ENCODE assay signal across 7 mouse cellular contexts in genomic region chr2:62664135-62664670, GRCm38 (mm10). TPM values are rescaled to one million over a fixed set of nuclear protein-coding genes. Genes with fewer than 3 reads are reported as not detected.
DNase-seq lines count a peak whose midpoint lies in the region; ATAC-seq lines count a peak whose summit lies in the region.

Gca (plus strand) TSS chr2:62664285.

- no peaks in the 10 kb centered on the region for H3K36me3 ChIP-seq in embryonic facial prominence, embryonic 12.5 days
- no peaks in the 10 kb centered on the region for H3K36me3 ChIP-seq in limb, embryonic 10.5 days
- no peaks in the 10 kb centered on the region for H3K36me3 ChIP-seq in midbrain, embryonic 12.5 days

- DNase-seq in adrenal gland, postnatal 14 days, result peak; percentile 91
- peak; percentile 98 for DNase-seq in heart, adult 11 months
- DNase-seq in kidney, adult 18-20 months, result peak; percentile 85
- DNase-seq in limb, embryonic 10.5 days (ENCODE audit: low spot score), result peak; percentile 84
- DNase-seq in spleen, adult 12 weeks (ENCODE audit: low spot score), result peak; percentile 61

- peaks cover 6% of the 10 kb centered on the region; the same call in 1 of the 2 replicates for H3K27me3 ChIP-seq in embryonic facial prominence, embryonic 12.5 days
- peaks cover 21% of the 10 kb centered on the region for H3K27me3 ChIP-seq in limb, embryonic 10.5 days (ENCODE audit: low read depth, poor library complexity, severe bottlenecking)
- H3K27me3 ChIP-seq in midbrain, embryonic 12.5 days, result no peaks in the 10 kb centered on the region

- peak within 1 kb of the TSS; percentile 97 for H3K4me2 ChIP-seq in embryonic facial prominence, embryonic 12.5 days (replicated peaks)
- H3K4me2 ChIP-seq in midbrain, embryonic 12.5 days (replicated peaks), result peak within 1 kb of the TSS; percentile 93

- H3K4me1 ChIP-seq in embryonic facial prominence, embryonic 12.5 days, result no peaks in the 10 kb centered on the region
- H3K4me1 ChIP-seq in limb, embryonic 10.5 days, result peaks cover 4% of the 10 kb centered on the region
- no peaks in the 10 kb centered on the region for H3K4me1 ChIP-seq in midbrain, embryonic 12.5 days

- no peaks in the 10 kb centered on the region for H3K9me3 ChIP-seq in embryonic facial prominence, embryonic 12.5 days
- H3K9me3 ChIP-seq in limb, embryonic 10.5 days (replicated peaks), result no peaks in the 10 kb centered on the region
- no peaks in the 10 kb centered on the region for H3K9me3 ChIP-seq in midbrain, embryonic 12.5 days

- under 1% methylated on average over 43 of the region's 43 CpGs for WGBS in embryonic facial prominence, embryonic 12.5 days
- WGBS in limb, embryonic 10.5 days, result under 1% methylated on average over 43 of the region's 43 CpGs
- WGBS in midbrain, embryonic 12.5 days, result under 1% methylated on average over 43 of the region's 43 CpGs

- peak within 1 kb of the TSS; percentile 51; the same call in 1 of the 2 replicates for H3K9ac ChIP-seq in embryonic facial prominence, embryonic 12.5 days
- H3K9ac ChIP-seq in midbrain, embryonic 12.5 days (replicated peaks), result peak within 1 kb of the TSS; percentile 55

- ATAC-seq in embryonic facial prominence, embryonic 12.5 days (ENCODE audit: insufficient number of reproducible peaks, insufficient read depth, low FRiP score, low TSS enrichment), result peak; percentile 95
- ATAC-seq in midbrain, embryonic 12.5 days (ENCODE audit: low FRiP score, low read depth), result peak; percentile 98

- peak within 1 kb of the TSS; percentile 57 for H3K4me3 ChIP-seq in embryonic facial prominence, embryonic 12.5 days
- peak within 1 kb of the TSS; percentile 69 for H3K4me3 ChIP-seq in limb, embryonic 10.5 days
- peak within 1 kb of the TSS; percentile 67 for H3K4me3 ChIP-seq in midbrain, embryonic 12.5 days

- H3K27ac ChIP-seq in embryonic facial prominence, embryonic 12.5 days, result no peak within 1 kb of the TSS
- no peak within 1 kb of the TSS for H3K27ac ChIP-seq in limb, embryonic 10.5 days
- no peak within 1 kb of the TSS for H3K27ac ChIP-seq in midbrain, embryonic 12.5 days (replicated peaks)

RNA-seq across cellular contexts. Expression of gene Gca, which starts in this region (rescaled TPM):
- total RNA-seq in adrenal gland, postnatal 14 days (2021), result 3.0 and 4.0 TPM in 2 replicates
- polyA plus RNA-seq in embryonic facial prominence, embryonic 12.5 days (2016; fragmentation: Nextera tagmentation; extraction: Ambion mirVana), result 2.7 TPM in 2 replicates
- polyA plus RNA-seq in limb, embryonic 10.5 days (2016; fragmentation: Nextera tagmentation; extraction: Ambion mirVana), result 0.44 and 0.45 TPM in 2 replicates
- 2.8 and 3.6 TPM in 2 replicates for polyA plus RNA-seq in midbrain, embryonic 12.5 days (2016; fragmentation: Nextera tagmentation; extraction: Ambion mirVana)

Comparison
In these comparisons a context has a peak if more than half of its experiments do, and no peak if none do; other contexts are left out.
1. Peak in DNase-seq and H3K4me3 ChIP-seq in limb, embryonic 10.5 days; RNA of the gene not detected or under 1 TPM.